Comparison of ENCODE assay signal across 14 mouse cellular contexts in the genomic region with DNA sequence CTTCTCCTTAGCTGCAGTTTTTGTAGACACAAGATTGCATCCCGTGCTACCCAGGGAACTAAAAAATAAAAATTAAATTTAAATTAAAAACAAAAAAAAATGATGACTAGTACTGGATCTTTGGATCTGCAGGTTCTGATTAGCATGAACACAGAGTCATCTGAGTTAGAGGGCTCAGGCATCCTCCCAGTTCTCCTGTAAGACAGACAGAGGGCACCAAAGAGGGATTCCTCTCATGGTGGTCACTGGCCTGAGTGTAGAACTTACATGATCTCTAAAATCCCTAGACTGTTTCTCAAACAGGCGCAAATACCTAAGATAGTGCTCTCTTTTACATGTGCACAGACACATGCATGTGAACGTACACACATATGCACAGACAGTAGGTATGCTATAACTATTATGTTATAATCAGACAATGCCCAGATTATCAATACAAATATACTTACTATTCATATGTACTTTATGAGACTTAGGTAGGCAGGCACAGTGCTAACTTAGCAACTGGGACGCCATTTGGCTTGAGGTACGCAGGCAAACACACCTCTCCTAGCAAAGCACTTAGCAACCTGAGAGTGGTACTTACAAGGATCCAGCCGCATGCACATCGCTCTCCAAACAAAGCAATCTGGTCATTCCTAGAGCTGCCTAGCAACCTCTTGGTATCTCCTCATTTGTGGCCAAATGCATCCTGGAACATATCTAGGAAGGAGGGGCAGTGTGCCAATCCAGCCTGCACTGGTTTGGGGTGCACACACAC. TPM values are rescaled to one million over a fixed set of nuclear protein-coding genes. Genes with fewer than 3 reads are reported as not detected.
DNase-seq lines count a peak whose midpoint lies in the region; ATAC-seq and TF ChIP-seq lines count a peak whose summit lies in the region.
"Had no signal": no experiment of that assay in that cellular context is flagged by ENCODE, and none has a peak within 500 bp of the region (broad histone marks: within the 10 kb centered on the region; RNA-seq: fewer than 3 reads in every experiment).

No protein-coding gene starts in this region.

- H3K36me3 ChIP-seq in embryonic facial prominence, embryonic 11.5 days (replicated peaks; ENCODE audit: control insufficient read depth, insufficient read depth, low read depth, low read length), result no peaks in the 10 kb centered on the region
- no peaks in the 10 kb centered on the region for H3K36me3 ChIP-seq in embryonic facial prominence, embryonic 10.5 days (replicated peaks)
- no peaks in the 10 kb centered on the region for H3K36me3 ChIP-seq in kidney, postnatal 0 days (ENCODE audit: insufficient read depth, low read length)
- H3K36me3 ChIP-seq: embryonic facial prominence, embryonic 15.5 days; limb, embryonic 15.5 days had no signal

- H3K9me3 ChIP-seq in embryonic facial prominence, embryonic 11.5 days (replicated peaks; ENCODE audit: control insufficient read depth, low read length), result no peaks in the 10 kb centered on the region
- H3K9me3 ChIP-seq in embryonic facial prominence, embryonic 10.5 days, result no peaks in the 10 kb centered on the region
- no peaks in the 10 kb centered on the region for H3K9me3 ChIP-seq in kidney, postnatal 0 days (replicated peaks; ENCODE audit: low read length)
- H3K9me3 ChIP-seq: embryonic facial prominence, embryonic 15.5 days; limb, embryonic 15.5 days had no signal

- H3K4me1 ChIP-seq in embryonic facial prominence, embryonic 11.5 days (ENCODE audit: control insufficient read depth, insufficient read depth, low read length), result no peaks in the 10 kb centered on the region
- peaks cover 9% of the 10 kb centered on the region for H3K4me1 ChIP-seq in embryonic facial prominence, embryonic 10.5 days
- H3K4me1 ChIP-seq in kidney, postnatal 0 days (replicated peaks; ENCODE audit: insufficient read depth, low read length), result peaks cover 8% of the 10 kb centered on the region; the same call in 1 of the 2 replicates
- H3K4me1 ChIP-seq: embryonic facial prominence, embryonic 15.5 days had no signal

- TF ChIP-seq CTCF in kidney, postnatal 0 days (IDR thresholded peaks at IDR 0.05; ENCODE audit: low read depth), result peak; percentile 52; the same call in 1 of the 2 replicates

- no peaks in the 10 kb centered on the region for H3K27me3 ChIP-seq in embryonic facial prominence, embryonic 11.5 days (ENCODE audit: control insufficient read depth, insufficient read depth, low read length)
- H3K27me3 ChIP-seq in embryonic facial prominence, embryonic 10.5 days (replicated peaks; ENCODE audit: low read depth, poor library complexity, severe bottlenecking), result no peaks in the 10 kb centered on the region
- no peaks in the 10 kb centered on the region for H3K27me3 ChIP-seq in kidney, postnatal 0 days (ENCODE audit: insufficient read depth, low read length)
- H3K27me3 ChIP-seq: embryonic facial prominence, embryonic 15.5 days; limb, embryonic 15.5 days had no signal

- no peak overlapping the region for H3K9ac ChIP-seq in embryonic facial prominence, embryonic 11.5 days (replicated peaks; ENCODE audit: low read length)
- no peak overlapping the region for H3K9ac ChIP-seq in kidney, postnatal 0 days (ENCODE audit: low read depth, low read length)
- H3K9ac ChIP-seq: embryonic facial prominence, embryonic 15.5 days; limb, embryonic 15.5 days had no signal

- H3K4me2 ChIP-seq in embryonic facial prominence, embryonic 11.5 days (ENCODE audit: low read depth, low read length), result no peak overlapping the region
- no peak overlapping the region for H3K4me2 ChIP-seq in kidney, postnatal 0 days (ENCODE audit: low read length)
- H3K4me2 ChIP-seq: embryonic facial prominence, embryonic 15.5 days; limb, embryonic 15.5 days had no signal

- 82% methylated on average over 7 of the region's 7 CpGs for WGBS in embryonic facial prominence, embryonic 11.5 days
- WGBS in embryonic facial prominence, embryonic 10.5 days, result 80% methylated on average over 7 of the region's 7 CpGs
- WGBS in kidney, postnatal 0 days, result 86% methylated on average over 7 of the region's 7 CpGs

- H3K27ac ChIP-seq in embryonic facial prominence, embryonic 11.5 days (replicated peaks; ENCODE audit: low read depth, low read length), result no peak overlapping the region
- no peak overlapping the region for H3K27ac ChIP-seq in embryonic facial prominence, embryonic 10.5 days (replicated peaks)
- H3K27ac ChIP-seq in kidney, postnatal 0 days, result no peak overlapping the region
- H3K27ac ChIP-seq: embryonic facial prominence, embryonic 15.5 days; limb, embryonic 15.5 days had no signal

- peak; percentile 26 for DNase-seq in embryonic facial prominence, embryonic 11.5 days (ENCODE audit: low spot score)
- no peak for DNase-seq in embryonic facial prominence, embryonic 10.5 days (ENCODE audit: low spot score)
- peak; percentile 36 for DNase-seq in kidney, postnatal 0 days (ENCODE audit: low spot score)
- no peak for DNase-seq in kidney, adult 11 months
- peak; percentile 15 for DNase-seq in right cerebral cortex, postnatal 4 days
- no peak for DNase-seq in right cerebral cortex, postnatal 36 days (ENCODE audit: low spot score in 2 of 2)
- DNase-seq in yolk sac, embryonic 10.5 days (ENCODE audit: low spot score), result peak; percentile 7
- no peak for DNase-seq in ovary, adult 18-20 months (ENCODE audit: low spot score)
- DNase-seq: gastrocnemius, postnatal 25 days; right cerebral cortex, postnatal 14 days; thymus, adult 2 months had no signal

- no peak for ATAC-seq in embryonic facial prominence, embryonic 11.5 days (replicated peaks; ENCODE audit: insufficient number of reproducible peaks, low FRiP score, low TSS enrichment, low read depth)
- no peak for ATAC-seq in kidney, postnatal 0 days (replicated peaks; ENCODE audit: low FRiP score, low read depth)
- ATAC-seq: activated CD4-positive, CD25-positive, alpha-beta regulatory T cell, adult 4 months had no signal

- no peak overlapping the region for H3K4me3 ChIP-seq in embryonic facial prominence, embryonic 11.5 days (ENCODE audit: low read depth, low read length)
- no peak overlapping the region for H3K4me3 ChIP-seq in embryonic facial prominence, embryonic 10.5 days
- no peak overlapping the region for H3K4me3 ChIP-seq in kidney, postnatal 0 days (replicated peaks; ENCODE audit: low read depth, low read length)
- H3K4me3 ChIP-seq: embryonic facial prominence, embryonic 15.5 days; limb, embryonic 15.5 days had no signal

RNA-seq across cellular contexts. Expression of a gene that starts 21.8 kb away (rescaled TPM):
- 84.7 and 87.5 TPM in 2 replicates for polyA plus RNA-seq in embryonic facial prominence, embryonic 11.5 days (2014; fragmentation: Nextera tagmentation; extraction: Ambion mirVana)
- 61.2 and 64.4 TPM in 2 replicates for polyA plus RNA-seq in embryonic facial prominence, embryonic 10.5 days (2016; fragmentation: Nextera tagmentation; extraction: Ambion mirVana)
- polyA plus RNA-seq in kidney, postnatal 0 days (2015; fragmentation: Nextera tagmentation; extraction: Ambion mirVana), result 36.8 and 42.4 TPM in 2 replicates

RNA-seq across cellular contexts. Expression of a gene that starts 48.1 kb away (rescaled TPM):
- polyA plus RNA-seq in embryonic facial prominence, embryonic 11.5 days (2014; fragmentation: Nextera tagmentation; extraction: Ambion mirVana), result 32.0 and 35.6 TPM in 2 replicates
- polyA plus RNA-seq in embryonic facial prominence, embryonic 10.5 days (2016; fragmentation: Nextera tagmentation; extraction: Ambion mirVana), result 25.9 and 26.9 TPM in 2 replicates
- polyA plus RNA-seq in kidney, postnatal 0 days (2015; fragmentation: Nextera tagmentation; extraction: Ambion mirVana), result 10.7 and 11.1 TPM in 2 replicates

Comparison
In these comparisons a context has a peak if more than half of its experiments do, and no peak if none do; other contexts are left out.
1. DNase-seq: peak in embryonic facial prominence, embryonic 11.5 days (single experiment), kidney, postnatal 0 days (single experiment), right cerebral cortex, postnatal 4 days (single experiment) and yolk sac, embryonic 10.5 days (single experiment); none in embryonic facial prominence, embryonic 10.5 days (single experiment), kidney, adult 11 months (single experiment), right cerebral cortex, postnatal 36 days (0 of 2) and ovary, adult 18-20 months (single experiment).